Mouse (Mus musculus): Measurements from ENCODE around the gene Atp5d. TPM values are rescaled to one million over a fixed set of nuclear protein-coding genes. Genes with fewer than 3 reads are reported as not detected.

Gene Atp5d
- total RNA-seq, 1 experiment, result 226 TPM

GRCm38 (mm10) chr10:80100982-80101381, 37.5 kb upstream of the Atp5d start:
- DNase-seq (ENCODE audit: low read depth, low spot score), result no peak
- Histone ChIP-seq H3K9ac (ENCODE audit: insufficient read depth, low read depth, low read length, poor library complexity, severe bottlenecking) (peak overlapping the region; percentile 29; the same call in 1 of the 2 replicates), H3K4me1 (ENCODE audit: control insufficient read depth in 2 of 2, insufficient read depth in 2 of 2, low read length in 2 of 2, poor library complexity in 1 of 2) (peaks cover 3 to 33% of the 10 kb centered on the region in 2 experiments), H3K36me3 (ENCODE audit: control insufficient read depth, insufficient read depth, low read length, poor library complexity, severe bottlenecking) (peaks cover 3% of the 10 kb centered on the region; the same call in 1 of the 2 replicates), H3K4me3 (ENCODE audit: insufficient read depth in 1 of 2, low read depth in 1 of 2, low read length in 2 of 2, poor library complexity in 1 of 2, severe bottlenecking in 1 of 2) (peak overlapping the region in 1 of 2 experiments; percentile 93; a peak in 1 of 4 replicates), H3K27ac (ENCODE audit: insufficient read depth, low read depth, low read length, poor library complexity, severe bottlenecking) (no peak overlapping the region), H3K9me3 (ENCODE audit: control insufficient read depth, insufficient read depth, low read depth, low read length) (no peaks in the 10 kb centered on the region)
- TF ChIP-seq ZC3H11A (IDR thresholded peaks at IDR 0.05; ENCODE audit: borderline replicate concordance, low read depth, low read length) (no peak), ZNF384 (IDR thresholded peaks at IDR 0.05; ENCODE audit: low read depth, low read length) (peak; percentile 59; the same call in 1 of the 2 replicates)
- in situ Hi-C loops (cut with MboI; ENCODE audit: low sequenced_read_pairs in 2 of 2, unreplicated experiment in 2 of 2), result loop anchor here in 1 of 2 experiments (25.0 kb wide), 1 partner anchor 114 kb away; the partner anchor contains the start of genes Abca7, Cnn2 and Tmem259

GRCm38 (mm10) chr10:80102216-80102915, 36.1 kb upstream of the Atp5d start:
- peak overlapping the region; percentile 84 to 93 for H3K4me3 ChIP-seq (ENCODE audit: insufficient read depth in 1 of 2, low read depth in 1 of 2, low read length in 2 of 2, poor library complexity in 1 of 2, severe bottlenecking in 1 of 2)
- no peaks in the 10 kb centered on the region for H3K36me3 ChIP-seq (ENCODE audit: control insufficient read depth, insufficient read depth, low read length, poor library complexity, severe bottlenecking)
- peak overlapping the region; percentile 66 for H3K27ac ChIP-seq (ENCODE audit: insufficient read depth, low read depth, low read length, poor library complexity, severe bottlenecking)
- peak; percentile 60 for DNase-seq (ENCODE audit: low read depth, low spot score)
- in situ Hi-C loops (cut with MboI; ENCODE audit: low sequenced_read_pairs in 2 of 2, unreplicated experiment in 2 of 2), result loop anchor here in 1 of 2 experiments (25.0 kb wide), 1 partner anchor 115 kb away; the partner anchor contains the start of genes Abca7, Cnn2 and Tmem259
- no peaks in the 10 kb centered on the region for H3K9me3 ChIP-seq (ENCODE audit: control insufficient read depth, insufficient read depth, low read depth, low read length)
- H3K4me1 ChIP-seq (ENCODE audit: control insufficient read depth in 2 of 2, insufficient read depth in 2 of 2, low read length in 2 of 2, poor library complexity in 1 of 2), result peaks cover 3 to 29% of the 10 kb centered on the region in 2 experiments
- peak overlapping the region; percentile 93 for H3K9ac ChIP-seq (ENCODE audit: insufficient read depth, low read depth, low read length, poor library complexity, severe bottlenecking)
- TF ChIP-seq HCFC1 (IDR thresholded peaks at IDR 0.05; ENCODE audit: borderline replicate concordance, insufficient read depth, low read length), result peak; percentile 31; the same call in 1 of the 2 replicates
- TF ChIP-seq ZNF384 (IDR thresholded peaks at IDR 0.05; ENCODE audit: low read depth, low read length), result no peak

- peaks cover 3 to 25% of the 10 kb centered on the region in 2 experiments for H3K4me1 ChIP-seq (ENCODE audit: control insufficient read depth in 2 of 2, insufficient read depth in 2 of 2, low read length in 2 of 2, poor library complexity in 1 of 2)
- no peaks in the 10 kb centered on the region for H3K9me3 ChIP-seq (ENCODE audit: control insufficient read depth, insufficient read depth, low read depth, low read length)
- no peaks in the 10 kb centered on the region for H3K36me3 ChIP-seq (ENCODE audit: control insufficient read depth, insufficient read depth, low read length, poor library complexity, severe bottlenecking)
- DNase-seq (ENCODE audit: low read depth, low spot score), result no peak
- in situ Hi-C loops (cut with MboI; ENCODE audit: low sequenced_read_pairs in 2 of 2, unreplicated experiment in 2 of 2), result loop anchor here in 1 of 2 experiments (25.0 kb wide), 1 partner anchor 116 kb away; the partner anchor contains the start of genes Abca7, Cnn2 and Tmem259
- no peak overlapping the region for H3K9ac ChIP-seq (ENCODE audit: insufficient read depth, low read depth, low read length, poor library complexity, severe bottlenecking)
- TF ChIP-seq ZC3H11A (IDR thresholded peaks at IDR 0.05; ENCODE audit: borderline replicate concordance, low read depth, low read length), result no peak
- no peak for TF ChIP-seq HCFC1 (IDR thresholded peaks at IDR 0.05; ENCODE audit: borderline replicate concordance, insufficient read depth, low read length)
- no peak for TF ChIP-seq CHD2 (IDR thresholded peaks at IDR 0.05; ENCODE audit: low read depth, low read length)
- TF ChIP-seq MAFK (IDR thresholded peaks at IDR 0.05; ENCODE audit: insufficient read depth, low read depth, low read length), result no peak
- TF ChIP-seq ZNF384 (IDR thresholded peaks at IDR 0.05; ENCODE audit: low read depth, low read length), result no peak
- H3K4me3 ChIP-seq (ENCODE audit: insufficient read depth in 1 of 2, low read depth in 1 of 2, low read length in 2 of 2, poor library complexity in 1 of 2, severe bottlenecking in 1 of 2), result no peak overlapping the region
- no peak overlapping the region for H3K27ac ChIP-seq (ENCODE audit: insufficient read depth, low read depth, low read length, poor library complexity, severe bottlenecking)
Measured at GRCm38 (mm10) chr10:80103032-80103431, 35.4 kb upstream of the Atp5d start.

- Histone ChIP-seq H3K9me3 (ENCODE audit: control insufficient read depth, insufficient read depth, low read depth, low read length) (no peaks in the 10 kb centered on the region), H3K27ac (ENCODE audit: insufficient read depth, low read depth, low read length, poor library complexity, severe bottlenecking) (no peak overlapping the region), H3K36me3 (ENCODE audit: control insufficient read depth, insufficient read depth, low read length, poor library complexity, severe bottlenecking) (no peaks in the 10 kb centered on the region), H3K4me3 (ENCODE audit: insufficient read depth in 1 of 2, low read depth in 1 of 2, low read length in 2 of 2, poor library complexity in 1 of 2, severe bottlenecking in 1 of 2) (no peak overlapping the region), H3K4me1 (ENCODE audit: control insufficient read depth in 2 of 2, insufficient read depth in 2 of 2, low read length in 2 of 2, poor library complexity in 1 of 2) (peaks cover 0 to 21% of the 10 kb centered on the region in 2 experiments; a peak in 2 of 4 replicates), H3K9ac (ENCODE audit: insufficient read depth, low read depth, low read length, poor library complexity, severe bottlenecking) (no peak overlapping the region)
- DNase-seq (ENCODE audit: low read depth, low spot score), result no peak
- TF ChIP-seq MAFK (IDR thresholded peaks at IDR 0.05; ENCODE audit: insufficient read depth, low read depth, low read length), result no peak
- no peak for TF ChIP-seq HCFC1 (IDR thresholded peaks at IDR 0.05; ENCODE audit: borderline replicate concordance, insufficient read depth, low read length)
- TF ChIP-seq CHD2 (IDR thresholded peaks at IDR 0.05; ENCODE audit: low read depth, low read length), result no peak
- TF ChIP-seq ZNF384 (IDR thresholded peaks at IDR 0.05; ENCODE audit: low read depth, low read length), result no peak
- no peak for TF ChIP-seq ZC3H11A (IDR thresholded peaks at IDR 0.05; ENCODE audit: borderline replicate concordance, low read depth, low read length)
- in situ Hi-C loops (cut with MboI; ENCODE audit: low sequenced_read_pairs in 2 of 2, unreplicated experiment in 2 of 2), result loop anchor here in 1 of 2 experiments (25.0 kb wide), 1 partner anchor 117 kb away; the partner anchor contains the start of genes Abca7, Cnn2 and Tmem259
Measured at GRCm38 (mm10) chr10:80104181-80104580, 34.3 kb upstream of the Atp5d start.
